Mouse (Mus musculus) lung, embryonic 14.5 days (tissue): ENCODE measurements at regions not wholly inside any gene's neighbourhood (a gene's known extent, or its start where the extent isn't known, plus 50 kb on each side); places are given as distances from the start of the nearest gene placed in this dataset.

ENCODE experiments used
- ATAC-seq: fragments of 200-750 bp; cut with Nextera tagmentation; 2 replicates; pipeline ENCODE4 v1.8.0; 2017; ENCODE audit warnings: mild to moderate bottlenecking, moderate TSS enrichment, moderate library complexity; ENCODE audit not compliant: insufficient read depth
- DNase-seq: peaks from one replicate; pipeline ENCODE4 v3.0.0-alpha.2; 2015
- H3K27ac ChIP-seq: fragments of 300-500 bp; sonication (generic); 2 replicates; pipeline ENCODE4 v1.5.1; 2014; ENCODE audit warnings: low read depth, mild to moderate bottlenecking, moderate library complexity
- H3K27me3 ChIP-seq: fragments of 300-500 bp; sonication (generic); 2 replicates; pipeline ENCODE4 v1.6.1; 2014; ENCODE audit warnings: low read length, control low read depth; ENCODE audit not compliant: insufficient read depth
- H3K36me3 ChIP-seq: fragments of 300-500 bp; sonication (generic); 2 replicates; pipeline ENCODE4 v1.6.1; 2014; ENCODE audit warnings: control low read depth; ENCODE audit not compliant: insufficient read depth
- H3K4me1 ChIP-seq: fragments of 300-500 bp; sonication (generic); 2 replicates; pipeline ENCODE4 v1.6.1; 2014; ENCODE audit warnings: antibody characterized with exemption, control low read depth; ENCODE audit not compliant: insufficient read depth
- H3K4me2 ChIP-seq: fragments of 300-500 bp; sonication (generic); 2 replicates; pipeline ENCODE4 v1.6.1; 2014; ENCODE audit warnings: mild to moderate bottlenecking
- H3K4me3 ChIP-seq: fragments of 300-500 bp; sonication (generic); 2 replicates; pipeline ENCODE4 v1.5.1; 2014; ENCODE audit warnings: low read depth, low read length
- H3K9ac ChIP-seq: fragments of 300-500 bp; sonication (generic); 2 replicates; pipeline ENCODE4 v1.6.1; 2014
- H3K9me3 ChIP-seq: fragments of 300-500 bp; sonication (generic); 2 replicates; pipeline ENCODE4 v1.6.1; 2016; ENCODE audit warnings: low read depth, low read length, control low read depth
- CTCF ChIP-seq: IDR thresholded peaks from 2 replicates; pipeline ENCODE4 v1.5.1; 2016; ENCODE audit warnings: antibody characterized with exemption, low read depth
- WGBS: fragments of 180-500 bp; shearing (Covaris S2); extraction: QIAGEN DNeasy Blood & Tissue Kit; methylation state at CpG from one replicate; pipeline ENCODE4 v1.1.7; 2014; 5-methylcytosine and 5-hydroxymethylcytosine counted together

GRCm38 (mm10) chr9:71360676-71361075, 125.1 kb downstream of the Polr2m start:
- H3K27ac ChIP-seq = no peak overlapping the region
- WGBS = 70% methylated on average over 5 of the region's 5 CpGs

DNA sequence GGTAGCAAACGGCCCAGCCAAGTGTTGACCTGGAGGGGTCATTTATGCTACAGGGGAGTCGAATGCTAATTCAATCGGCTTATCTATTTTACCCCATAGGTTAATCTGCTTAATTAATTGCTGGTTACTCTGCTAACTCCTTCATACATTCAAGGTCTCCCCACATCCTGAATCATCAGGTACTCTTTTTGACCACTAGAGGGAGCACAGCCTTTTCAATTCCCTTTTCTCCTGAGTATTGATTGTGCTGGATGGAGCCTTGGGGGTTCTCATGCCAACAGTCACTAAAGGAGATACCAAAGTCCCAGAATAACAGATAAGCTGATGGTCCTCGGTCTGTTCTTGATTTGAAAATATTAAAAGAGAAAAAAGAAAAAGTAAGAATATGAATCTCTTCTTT, 126.8 kb downstream of the Polr2m start:
- DNase-seq = peak; percentile 81
- WGBS = 22% methylated on average over 4 of the region's 4 CpGs

More at GRCm38 (mm10) chr9:71360676-71361075, 125.1 kb downstream of the Polr2m start:
- DNase-seq = no peak
- TF ChIP-seq CTCF = no peak
- Histone ChIP-seq H3K4me3 (no peak overlapping the region), H3K4me1 (no peaks in the 10 kb centered on the region), H3K27me3 (no peaks in the 10 kb centered on the region), H3K4me2 (no peak overlapping the region), H3K36me3 (no peaks in the 10 kb centered on the region), H3K9me3 (no peaks in the 10 kb centered on the region), H3K9ac (no peak overlapping the region)
- ATAC-seq = no peak

GRCm38 (mm10) chr9:71355721-71356120, 130.0 kb downstream of the Polr2m start:
- Histone ChIP-seq H3K9ac (no peak overlapping the region), H3K9me3 (no peaks in the 10 kb centered on the region), H3K36me3 (no peaks in the 10 kb centered on the region), H3K4me1 (no peaks in the 10 kb centered on the region), H3K4me3 (no peak overlapping the region), H3K27me3 (no peaks in the 10 kb centered on the region), H3K4me2 (no peak overlapping the region), H3K27ac (no peak overlapping the region)
- no peak for DNase-seq
- 81% methylated on average over 5 of the region's 5 CpGs for WGBS
- no peak for TF ChIP-seq CTCF
- no peak for ATAC-seq

More for the DNA sequence above, 126.8 kb downstream of the Polr2m start:
- Histone ChIP-seq H3K4me2 (no peak overlapping the region), H3K9me3 (no peaks in the 10 kb centered on the region), H3K9ac (no peak overlapping the region), H3K27ac (no peak overlapping the region), H3K27me3 (no peaks in the 10 kb centered on the region), H3K36me3 (no peaks in the 10 kb centered on the region), H3K4me3 (no peak overlapping the region), H3K4me1 (no peaks in the 10 kb centered on the region)
- no peak for ATAC-seq
- peak; percentile 83 for TF ChIP-seq CTCF
